Mouse (Mus musculus) adrenal gland (tissue): ENCODE measurements around the gene Hlcs.

ENCODE experiments used
- intact Hi-C: fragments of 180-260 bp; cut with DNase I; formaldehyde crosslinking; loops from one replicate; pipeline ENCODE4 v1.15.1; 2025

The Hlcs gene

DNA sequence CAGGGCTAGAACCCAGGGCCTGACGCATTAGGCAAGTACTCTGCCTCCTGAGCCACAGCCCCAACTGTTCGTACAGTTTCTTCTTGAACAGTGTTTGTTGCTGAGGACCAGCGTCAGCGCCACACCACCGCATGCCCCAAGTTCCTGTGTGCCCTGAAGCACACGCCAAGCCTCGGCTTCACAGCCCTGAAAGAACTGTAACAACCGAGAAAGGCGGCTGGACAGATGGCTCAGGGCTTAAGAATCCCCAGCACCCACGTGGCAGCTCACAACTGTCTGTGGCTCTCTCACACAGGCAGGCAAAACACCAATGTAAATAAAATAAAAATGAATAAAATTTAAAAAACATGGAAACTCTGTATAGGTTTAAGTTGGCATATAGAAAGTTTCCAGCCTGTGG lies 104.5 kb downstream of the Hlcs start:
- intact Hi-C loops, result no loop called here

DNA sequence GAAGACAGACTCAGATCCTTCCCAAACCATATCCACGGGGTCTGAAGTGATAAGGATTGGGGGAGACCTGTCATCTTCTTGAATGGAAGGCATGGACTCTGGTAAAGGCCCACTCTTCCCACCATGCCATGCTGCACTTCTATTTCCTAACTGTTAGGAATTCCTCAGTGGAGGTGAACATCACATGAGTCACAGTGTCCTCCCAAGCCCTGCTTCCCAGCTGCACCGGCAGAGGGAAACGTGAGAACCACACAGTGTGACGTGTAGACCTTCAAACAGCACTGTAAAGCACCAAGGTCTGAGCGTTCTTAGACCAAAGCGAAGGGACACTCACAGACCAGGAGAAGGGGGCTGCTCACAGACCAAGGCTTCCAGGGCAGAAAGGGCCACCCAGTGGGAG lies 105.2 kb downstream of the Hlcs start:
- intact Hi-C loops, result no loop called here

DNA sequence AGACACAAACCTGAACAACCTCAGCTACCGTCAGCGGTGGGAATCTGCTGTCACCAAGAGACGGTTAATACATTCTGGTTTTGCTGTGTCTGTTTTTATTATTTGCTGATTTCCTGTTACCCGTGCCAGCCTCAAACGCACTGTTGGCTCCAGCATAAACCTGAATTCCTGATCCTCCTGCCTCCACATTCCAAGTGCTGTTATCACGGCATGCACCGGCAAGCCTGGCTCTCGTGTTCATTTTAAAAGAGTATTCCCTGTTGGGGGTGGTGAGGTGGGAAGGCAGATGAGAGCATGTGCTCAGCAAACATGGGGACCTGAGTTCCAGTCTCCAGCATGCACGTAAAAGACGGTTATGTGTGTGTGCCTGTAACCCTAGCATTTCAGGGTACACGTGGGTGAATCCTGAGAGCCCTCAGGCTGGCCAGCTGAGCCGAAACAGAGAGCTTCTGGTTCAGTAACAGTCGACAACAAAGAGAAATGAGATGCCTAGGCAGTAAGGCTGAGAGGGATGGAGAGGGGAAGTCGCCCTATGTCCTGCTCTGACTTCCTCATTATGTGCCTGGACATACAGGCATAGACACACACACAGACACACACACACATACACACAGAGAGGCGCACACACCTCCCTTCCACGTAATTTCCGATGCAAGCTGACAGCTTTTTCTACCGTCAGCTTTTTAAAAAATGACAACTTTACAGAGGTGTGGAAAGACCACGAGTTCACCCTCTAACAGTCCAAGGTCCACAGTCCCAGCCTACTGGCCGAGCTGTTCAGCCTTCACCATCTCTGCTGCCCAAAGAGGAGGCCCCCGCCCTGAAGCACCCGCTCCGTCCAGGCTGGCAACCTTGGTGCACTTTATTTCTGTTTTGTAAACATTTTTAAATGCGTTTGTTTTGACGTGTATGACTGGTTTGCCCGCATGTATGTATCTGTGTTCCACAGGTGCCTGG lies 107.6 kb downstream of the Hlcs start:
- intact Hi-C loops, result no loop called here

DNA sequence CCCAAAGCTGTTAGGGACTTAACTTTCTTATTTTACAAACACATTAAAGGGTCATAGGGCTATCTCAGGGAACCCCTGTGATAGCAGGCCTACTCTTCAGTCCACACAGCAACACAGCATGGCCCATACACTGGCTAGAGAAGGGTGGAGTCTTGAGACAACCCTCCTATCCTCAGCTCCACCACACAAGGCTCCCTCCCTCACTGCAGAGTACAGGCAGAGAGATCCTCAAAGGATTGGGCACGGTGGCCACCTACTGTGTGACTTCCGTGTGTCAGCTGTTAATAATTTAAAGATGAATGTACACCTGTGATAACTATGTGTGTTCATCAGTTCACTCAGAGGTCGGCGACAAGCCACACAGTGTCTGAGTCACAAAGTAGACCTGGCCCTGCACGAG lies 112.0 kb downstream of the Hlcs start:
- intact Hi-C loops, result no loop called here

DNA sequence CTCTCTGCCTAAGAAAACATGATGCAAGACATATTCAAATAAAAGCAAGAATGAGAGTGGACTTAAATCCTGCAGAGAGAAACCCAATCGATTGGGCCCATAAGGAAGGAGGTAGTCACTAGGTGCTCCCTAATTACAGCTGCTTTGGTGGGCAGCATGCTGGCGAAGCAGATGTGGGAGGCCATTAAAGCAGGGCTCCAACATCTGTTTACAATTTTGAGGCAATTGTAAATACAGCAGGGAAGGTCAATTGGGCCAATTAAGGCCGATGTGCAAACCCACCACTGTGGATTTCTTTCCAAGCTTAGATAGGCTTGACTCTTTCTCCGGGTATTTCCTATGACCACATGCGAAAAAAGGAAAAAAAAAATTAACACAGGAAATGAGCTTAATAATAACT lies 117.5 kb downstream of the Hlcs start:
- intact Hi-C loops, result no loop called here

DNA sequence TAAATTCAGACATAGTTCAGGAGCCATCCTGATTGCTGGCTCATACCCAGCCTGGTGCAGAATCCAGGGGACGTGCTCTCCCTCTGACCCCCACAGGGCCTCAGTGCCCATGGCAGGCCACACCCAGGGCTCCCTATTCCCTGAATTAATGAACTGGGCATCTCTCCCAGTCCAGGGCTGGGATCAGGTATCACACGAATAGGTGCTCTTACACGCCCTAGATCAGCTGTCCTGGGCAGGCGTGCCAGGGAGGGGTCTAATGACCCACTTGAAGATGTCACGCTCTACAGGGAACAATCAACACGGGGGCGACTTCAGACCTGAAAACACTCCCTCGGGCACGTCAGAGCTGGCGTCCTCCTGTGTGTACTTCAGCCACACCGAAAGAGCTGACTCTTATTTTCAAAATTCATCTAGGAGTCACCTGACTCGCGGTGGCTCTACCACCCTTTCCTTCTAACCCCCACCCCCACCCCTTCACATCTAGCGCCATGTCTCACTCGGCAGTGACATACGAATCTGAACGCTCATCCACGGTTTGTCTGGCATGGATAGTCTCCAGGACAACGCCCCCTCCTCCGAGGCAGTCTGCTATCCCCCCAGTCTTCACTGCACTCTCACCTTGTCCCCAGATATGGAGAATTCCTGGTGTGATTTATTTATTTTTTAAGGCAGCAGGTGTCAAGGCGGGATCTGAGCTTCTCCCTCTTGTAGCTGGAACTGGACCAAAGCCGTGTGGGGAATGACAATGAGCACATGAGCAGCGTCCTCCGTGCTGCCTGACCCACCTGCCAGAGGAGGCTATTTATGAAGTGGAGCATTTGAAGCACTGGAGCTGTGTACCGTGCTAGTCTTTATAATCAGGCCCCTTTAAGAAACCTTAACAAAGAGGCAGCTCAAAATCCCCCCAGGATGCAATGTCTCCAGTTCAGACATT lies 121.7 kb downstream of the Hlcs start:
- intact Hi-C loops, result no loop called here

DNA sequence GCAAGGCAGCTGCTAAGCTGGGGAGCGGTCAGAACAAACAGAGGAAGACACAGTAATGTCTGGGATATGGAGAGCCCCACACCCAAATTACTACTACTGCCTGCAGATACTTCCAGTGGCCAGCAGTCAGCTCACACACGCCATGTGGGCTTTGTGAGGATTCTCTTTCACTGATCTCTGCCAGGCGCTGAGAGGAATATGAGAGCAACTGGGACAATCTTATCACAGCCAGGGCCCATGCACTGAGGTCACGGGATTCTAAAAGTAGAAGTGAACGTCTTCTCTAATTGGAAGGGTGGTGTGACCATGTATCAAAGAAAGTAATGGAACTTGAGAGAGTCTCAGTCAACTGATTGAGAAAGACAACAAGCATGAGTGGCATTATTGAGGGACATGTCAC lies 123.1 kb downstream of the Hlcs start:
- intact Hi-C loops, result no loop called here

DNA sequence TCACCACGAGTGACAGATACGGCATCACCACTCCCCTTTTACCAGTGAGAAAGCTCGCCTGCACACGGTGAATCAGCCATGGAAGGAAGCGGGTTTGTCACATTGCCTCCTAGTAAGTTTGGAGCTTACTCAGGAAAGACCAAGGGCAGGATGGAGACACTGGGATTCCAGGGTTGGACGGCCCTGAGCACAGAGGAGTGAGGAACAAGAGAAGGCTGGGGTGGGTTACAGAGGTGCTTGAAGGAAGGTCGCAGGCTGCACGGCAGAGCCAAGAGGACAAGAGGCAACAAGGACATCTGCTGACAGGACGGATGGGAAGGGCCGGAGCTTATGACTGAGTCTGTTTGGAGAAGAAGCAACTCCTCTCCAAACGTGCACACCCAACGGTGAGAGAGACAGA lies 126.8 kb downstream of the Hlcs start:
- intact Hi-C loops, result no loop called here

DNA sequence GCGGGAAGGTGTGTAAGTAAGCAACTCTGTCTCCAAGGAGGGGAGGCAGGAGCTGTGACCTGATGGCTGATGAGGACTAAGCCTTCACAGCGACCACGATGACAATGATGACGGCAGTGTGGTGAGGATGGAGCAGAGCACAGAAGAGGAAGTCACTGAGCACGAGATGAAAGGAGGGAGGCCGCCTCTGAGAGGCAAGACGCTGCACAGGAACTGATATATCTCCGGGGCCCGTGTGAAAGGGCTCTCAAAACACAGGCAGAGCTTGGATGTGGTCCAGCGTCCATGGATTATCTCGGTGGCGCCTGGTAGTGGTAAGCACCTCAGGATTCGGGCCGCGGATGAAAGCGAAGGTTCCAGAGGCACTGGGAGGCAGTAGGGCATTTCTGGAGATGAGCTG lies 127.9 kb downstream of the Hlcs start:
- intact Hi-C loops, result no loop called here

DNA sequence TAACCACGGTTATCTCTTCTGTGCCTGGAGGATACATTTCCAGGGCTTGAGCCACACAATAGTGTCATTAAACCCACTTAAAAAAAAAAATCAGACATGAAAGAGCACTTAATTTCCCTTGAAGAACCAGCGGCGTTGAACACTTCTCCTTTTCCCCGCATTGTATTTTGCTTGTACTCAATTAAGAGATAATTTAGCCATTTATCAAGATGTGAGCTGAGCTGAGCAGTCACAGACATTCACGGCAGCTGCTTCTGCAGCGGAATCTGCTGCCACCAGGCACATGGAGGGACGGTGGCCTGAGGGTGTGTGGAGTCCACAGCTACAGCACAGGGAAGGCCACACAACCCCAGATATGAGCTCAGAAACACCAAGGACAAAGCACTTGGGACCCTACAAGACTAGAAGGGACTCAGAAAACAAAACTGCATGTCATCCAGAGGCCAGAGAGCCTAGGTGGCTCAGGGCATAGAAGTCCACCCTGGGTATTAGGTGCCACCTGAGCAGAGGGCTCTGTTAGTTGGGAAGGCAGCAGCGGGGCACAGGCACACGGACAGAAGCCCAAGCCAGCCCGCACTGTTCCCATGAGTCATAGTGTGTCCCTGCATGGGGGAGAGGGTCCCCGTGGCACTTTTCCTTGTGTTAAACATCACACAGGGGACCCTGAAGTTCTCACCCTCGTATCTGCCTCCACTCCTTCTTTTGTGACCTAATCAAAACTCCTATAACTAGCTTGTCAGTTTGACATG lies 133.1 kb downstream of the Hlcs start:
- intact Hi-C loops, result no loop called here

DNA sequence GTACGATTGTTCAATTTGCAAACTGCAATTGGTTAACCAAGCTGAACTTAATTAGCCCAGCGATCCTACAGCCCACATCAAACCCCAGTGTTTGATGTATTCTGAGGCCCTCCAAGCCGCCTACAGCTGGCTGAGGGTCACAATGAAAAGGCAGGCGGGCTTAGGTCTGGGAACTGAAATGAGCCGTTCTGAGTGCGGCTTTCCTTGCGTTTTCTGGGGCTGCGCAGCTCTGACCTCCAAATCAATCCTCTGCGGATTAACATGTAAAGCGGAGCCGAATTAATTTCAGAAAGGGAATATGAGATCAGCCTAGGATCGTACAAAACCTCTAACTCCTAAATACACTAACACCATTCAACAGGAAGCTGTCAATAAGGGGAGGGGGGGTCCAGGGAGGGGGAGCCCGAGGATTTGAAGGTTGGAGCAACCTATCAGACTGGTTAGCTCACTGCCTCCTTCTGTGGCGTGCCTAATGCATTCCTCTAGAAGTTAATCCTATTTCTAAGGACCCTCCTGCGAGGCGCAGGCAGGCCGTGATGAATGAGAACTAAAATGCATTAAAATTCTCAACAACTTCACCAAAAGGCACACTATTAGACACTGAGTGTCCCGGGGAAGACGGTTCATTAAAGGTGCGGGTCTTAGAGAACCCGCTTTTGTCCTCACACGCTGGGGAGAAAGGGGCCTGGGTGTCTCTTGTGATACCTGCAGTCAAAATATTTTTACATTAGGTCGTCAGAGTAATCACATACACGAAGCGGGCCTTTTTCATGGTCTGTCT lies 133.8 kb downstream of the Hlcs start:
- intact Hi-C loops, result no loop called here

DNA sequence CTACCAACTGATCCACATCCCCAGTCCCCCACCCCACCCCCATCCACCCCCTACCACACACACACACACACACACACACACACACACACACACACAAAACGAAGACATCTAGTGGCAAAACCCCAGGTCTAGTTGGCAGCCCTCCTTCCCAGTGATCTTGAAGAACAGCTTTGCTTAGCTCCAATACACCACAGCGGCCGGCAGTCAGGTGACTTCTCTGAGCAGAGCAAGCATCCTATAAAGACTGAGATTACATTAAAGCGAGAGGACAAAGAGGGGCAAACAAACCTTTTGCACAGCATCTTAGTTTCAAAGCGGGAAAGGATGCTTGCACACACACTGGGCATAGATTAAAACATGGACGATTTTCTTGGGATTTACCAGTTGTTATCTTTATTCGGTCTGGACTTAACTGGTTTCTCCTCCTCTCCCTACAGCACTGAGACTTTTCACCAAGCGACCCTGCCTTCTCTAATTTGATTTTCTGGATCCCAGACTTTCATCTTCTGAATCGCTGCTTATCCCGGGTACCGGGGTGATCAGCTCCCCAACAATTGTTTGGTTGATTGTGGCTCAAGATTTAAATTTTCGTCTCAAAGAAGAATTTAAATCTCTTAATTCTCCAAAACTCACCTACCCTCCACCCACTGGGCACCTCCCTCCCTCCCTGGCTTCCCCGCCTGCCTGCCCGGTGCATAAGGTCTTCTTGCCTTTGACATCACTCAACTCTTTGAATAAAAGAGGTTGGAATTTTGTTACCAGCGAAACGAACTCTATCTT lies 134.7 kb downstream of the Hlcs start:
- intact Hi-C loops, result no loop called here

DNA sequence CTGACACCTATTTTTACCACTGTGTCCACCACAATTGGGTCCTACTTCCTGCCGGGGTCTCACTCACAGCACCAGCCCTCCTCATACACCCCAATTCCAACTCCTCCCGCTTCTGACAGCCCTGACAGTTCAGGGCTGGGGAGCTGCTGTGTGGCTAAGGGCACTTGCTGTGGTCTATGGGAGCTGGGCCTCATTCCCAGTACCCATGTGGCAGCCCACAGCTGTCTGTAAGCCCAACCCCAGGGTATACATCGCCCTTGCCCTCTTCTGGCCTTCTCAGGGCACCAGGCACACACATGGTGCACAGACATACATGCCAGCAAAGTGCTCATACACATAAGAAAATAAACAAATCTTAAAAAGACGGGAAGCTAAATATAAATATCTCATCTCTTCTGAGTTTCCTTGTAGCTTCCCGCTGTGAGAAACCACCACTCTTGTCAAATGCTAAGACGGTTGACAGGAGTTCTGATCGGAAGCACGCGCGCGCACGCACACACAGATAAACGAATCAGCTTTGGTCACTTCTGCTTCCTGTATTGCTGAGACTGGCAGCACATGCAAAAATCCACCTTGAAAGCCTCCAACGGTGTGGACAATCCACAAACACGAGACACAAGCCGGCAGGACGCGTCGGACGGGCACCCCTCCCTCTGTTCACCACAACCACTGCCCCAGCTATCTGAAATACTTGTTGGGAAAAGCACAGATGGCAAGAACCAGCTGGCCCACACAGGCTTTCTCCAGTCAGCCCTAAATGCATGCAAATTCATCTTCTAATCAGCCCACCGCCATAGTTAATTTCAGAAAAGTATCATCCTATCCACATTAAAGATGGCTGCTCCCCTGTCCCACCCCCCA lies 136.1 kb downstream of the Hlcs start:
- intact Hi-C loops, result no loop called here

DNA sequence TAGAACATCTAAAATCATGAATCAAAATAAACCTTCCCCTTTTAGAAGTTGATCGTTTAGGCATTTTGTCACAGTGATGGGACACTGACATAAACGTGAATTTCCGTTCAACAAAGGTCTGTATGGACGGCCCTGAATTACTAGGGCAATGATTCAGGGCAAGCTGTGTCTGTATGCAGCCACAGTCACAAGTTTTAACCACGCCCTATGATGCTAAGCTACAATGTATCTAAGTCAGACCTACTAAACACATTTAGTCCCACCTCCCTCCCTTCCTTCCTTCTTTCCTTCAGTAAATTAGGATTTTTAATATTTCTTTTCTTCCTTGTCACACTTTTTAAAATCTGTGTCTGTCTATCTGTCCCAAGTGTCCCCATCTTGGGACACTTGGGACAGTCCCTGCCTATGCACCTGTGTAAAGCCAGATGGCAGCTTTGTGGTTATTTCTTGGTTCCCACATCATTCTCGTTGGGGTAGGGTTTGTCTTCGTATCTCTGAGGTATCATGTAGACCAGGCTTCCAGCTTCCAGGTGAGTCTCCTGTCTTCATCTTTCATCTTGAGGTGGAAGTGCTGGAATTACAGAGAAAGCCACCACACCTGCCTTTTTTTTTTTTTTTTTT lies 137.9 kb downstream of the Hlcs start:
- intact Hi-C loops, result no loop called here

DNA sequence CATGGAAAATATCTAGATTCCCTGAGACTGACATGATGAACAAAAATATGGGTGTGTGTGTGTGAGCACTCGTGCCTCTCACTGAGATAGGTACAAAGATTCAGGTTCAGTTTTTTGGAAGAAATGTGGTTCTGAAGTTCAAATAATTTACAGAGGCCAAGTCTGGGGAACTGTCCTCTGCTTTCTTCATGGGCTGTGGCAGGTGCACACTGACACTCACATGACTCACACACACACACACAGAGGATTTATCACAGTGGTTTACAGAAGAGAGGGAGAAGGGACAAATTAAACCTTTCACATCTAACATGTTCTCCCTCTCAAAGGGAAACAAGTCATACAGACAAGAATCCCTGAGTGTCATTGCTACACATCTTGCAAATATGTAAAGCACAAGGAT lies 140.0 kb downstream of the Hlcs start:
- intact Hi-C loops, result no loop called here

DNA sequence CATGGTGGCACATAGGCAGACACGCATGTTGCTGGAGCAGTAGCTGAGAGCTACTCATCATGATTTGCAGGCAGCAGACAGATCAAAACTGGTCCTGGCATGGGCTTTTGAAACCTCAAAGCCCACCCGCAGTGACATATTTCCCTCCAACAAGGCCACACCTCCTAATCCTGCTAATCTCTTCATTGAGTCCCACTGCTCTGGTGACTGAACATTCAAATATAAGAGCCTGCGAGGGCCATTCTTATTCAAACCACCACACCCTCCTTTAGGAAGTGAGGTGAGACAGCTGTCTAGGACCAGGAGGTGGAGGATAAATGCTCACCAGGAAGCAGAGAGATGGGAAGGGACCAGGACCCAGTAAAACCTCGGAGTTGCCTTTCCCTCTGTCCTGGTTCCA lies 143.2 kb downstream of the Hlcs start:
- intact Hi-C loops, result no loop called here

DNA sequence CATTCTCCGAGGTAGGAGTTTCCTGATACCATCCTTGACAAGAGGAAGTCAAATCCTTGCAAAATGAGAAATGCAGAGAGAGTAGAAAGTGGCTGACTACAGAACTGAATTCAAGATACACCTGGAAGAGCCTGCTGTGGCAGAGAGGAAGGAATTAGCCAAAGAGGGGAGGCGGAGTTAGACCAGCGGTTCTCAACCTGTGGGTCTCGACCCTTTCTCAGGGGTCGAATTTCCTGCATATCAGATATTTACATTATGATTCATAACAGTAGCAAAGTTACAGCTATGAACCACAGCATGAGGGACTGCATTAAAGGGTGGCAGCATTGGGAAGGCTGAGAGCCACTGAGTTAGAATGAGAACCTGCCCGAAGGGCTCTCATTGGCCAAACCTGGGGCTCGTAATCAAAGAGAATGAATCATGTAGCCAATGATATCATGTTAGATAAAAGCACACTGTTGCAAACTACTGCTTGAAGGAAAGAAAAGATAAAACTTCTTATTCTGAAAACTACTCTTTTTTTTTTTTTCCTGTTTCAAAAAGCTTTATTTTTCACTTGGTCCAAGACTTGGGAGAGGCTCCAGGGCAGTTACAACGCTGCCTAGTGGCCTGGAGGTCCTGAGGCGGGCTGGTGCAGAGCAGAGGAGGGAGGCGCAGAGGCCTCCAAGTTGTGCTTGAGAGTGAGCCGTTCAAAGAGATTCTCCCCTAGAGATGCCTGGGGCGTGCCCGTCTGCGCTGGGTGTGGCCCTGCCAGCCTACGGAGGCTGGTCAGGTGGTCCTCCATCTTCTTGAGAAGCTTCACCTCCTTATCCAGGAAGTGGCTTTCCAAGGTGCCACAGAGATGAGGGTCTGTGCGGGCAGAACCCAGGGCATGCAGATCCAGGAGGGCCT lies 144.5 kb downstream of the Hlcs start:
- intact Hi-C loops, result no loop called here

DNA sequence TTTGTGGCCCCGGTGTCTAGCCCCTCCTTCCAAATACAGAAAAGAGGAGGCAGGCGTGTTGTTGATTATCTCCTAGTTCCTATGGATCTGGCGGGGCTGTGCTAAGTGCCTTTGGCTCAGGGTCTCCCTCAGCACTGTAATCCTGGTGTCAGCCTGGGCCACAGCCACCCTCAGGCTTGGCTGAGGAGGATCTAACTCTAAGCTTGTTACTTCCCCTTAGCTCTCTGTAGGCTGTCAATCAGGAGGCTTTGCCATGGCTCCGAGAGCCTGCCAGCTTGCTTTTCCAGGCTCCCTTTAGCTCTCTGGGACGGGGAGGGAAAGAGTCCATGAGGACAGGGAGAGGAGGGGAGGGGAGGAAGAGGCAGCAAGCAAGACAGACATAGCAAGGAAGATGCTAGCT lies 148.4 kb downstream of the Hlcs start:
- intact Hi-C loops, result no loop called here
